Mouse (Mus musculus) C2C12 (cell line): ENCODE data around the gene Ier3. TPM values are rescaled to one million over a fixed set of nuclear protein-coding genes. Genes with fewer than 3 reads are reported as not detected.

Experiments used
- H3K27me3 ChIP-seq: one replicate; pipeline ENCODE4 v1.6.1; 2011; ENCODE audit not compliant: control insufficient read depth, insufficient read depth, insufficient read length
- H3K36me3 ChIP-seq: one replicate; pipeline ENCODE4 v1.6.1; 2011; ENCODE audit not compliant: control insufficient read depth, insufficient read depth
- H3K4me3 ChIP-seq: one replicate; pipeline ENCODE4 v1.5.1; 2011; ENCODE audit warnings: mild to moderate bottlenecking, control low read depth; ENCODE audit not compliant: poor library complexity, insufficient read depth, severe bottlenecking
- H3K79me2 ChIP-seq: one replicate; pipeline ENCODE4 v1.6.1; 2011; ENCODE audit not compliant: control insufficient read depth, insufficient read depth
- H3K79me3 ChIP-seq: one replicate; pipeline ENCODE4 v1.6.1; 2011; ENCODE audit warnings: low read depth, control low read depth
- H3ac ChIP-seq: one replicate; pipeline ENCODE3; 2011; ENCODE audit warnings: low read depth; ENCODE audit not compliant: control insufficient read depth, insufficient read length
- CEBPB ChIP-seq: IDR thresholded peaks from one replicate; pipeline ENCODE4 v1.6.1; 2011; ENCODE audit warnings: low read depth, mild to moderate bottlenecking, control low read depth, moderate library complexity
- CTCF ChIP-seq: IDR thresholded peaks from one replicate; pipeline ENCODE4 v1.5.1; 2011; ENCODE audit not compliant: control insufficient read depth, insufficient read depth, insufficient read length
- FOSL1 ChIP-seq: IDR thresholded peaks from one replicate; pipeline ENCODE4 v1.8.0; 2011; ENCODE audit warnings: mild to moderate bottlenecking, low read length; ENCODE audit not compliant: poor library complexity, insufficient read depth, severe bottlenecking
- MAX ChIP-seq: IDR thresholded peaks from one replicate; pipeline ENCODE4 v1.6.1; 2011; ENCODE audit warnings: mild to moderate bottlenecking, control low read depth
- MYOD1 ChIP-seq: IDR thresholded peaks from one replicate; pipeline ENCODE4 v1.6.1; 2011; ENCODE audit warnings: low read depth; ENCODE audit not compliant: control insufficient read depth, insufficient read length
- MYOG ChIP-seq: IDR thresholded peaks from one replicate; pipeline ENCODE4 v1.6.1; 2011; ENCODE audit not compliant: control insufficient read depth, insufficient read length; ENCODE audit errors: extremely low read depth
- USF1 ChIP-seq: IDR thresholded peaks from one replicate; pipeline ENCODE4 v1.6.1; 2011; ENCODE audit warnings: low read depth, mild to moderate bottlenecking, control low read depth, moderate library complexity
- polyA plus RNA-seq: library from polyadenylated mRNA; unstranded; fragments of >200 nt; fragmentation: generic; extraction: Trizol; gene quantifications from one replicate; pipeline ENCODE4 v1.2.1, GENCODE M21; 2012; ENCODE audit warnings: missing spikeins

The Ier3 gene
- polyA plus RNA-seq, 1 experiment, result 55.2 TPM

GRCm38 (mm10) chr17:35840561-35840960 is 19.1 kb downstream of the Ier3 start:
- Histone ChIP-seq H3K79me2 (peaks cover 51% of the 10 kb centered on the region), H3K36me3 (peaks cover 19% of the 10 kb centered on the region), H3ac (no peak overlapping the region), H3K79me3 (peaks cover 30% of the 10 kb centered on the region), H3K27me3 (no peaks in the 10 kb centered on the region), H3K4me3 (no peak overlapping the region)
- TF ChIP-seq USF1, result no peak
- TF ChIP-seq FOSL1, result no peak
- TF ChIP-seq MYOD1, result no peak
- no peak for TF ChIP-seq MYOG
- no peak for TF ChIP-seq MAX
- no peak for TF ChIP-seq CTCF
- no peak for TF ChIP-seq CEBPB

DNA sequence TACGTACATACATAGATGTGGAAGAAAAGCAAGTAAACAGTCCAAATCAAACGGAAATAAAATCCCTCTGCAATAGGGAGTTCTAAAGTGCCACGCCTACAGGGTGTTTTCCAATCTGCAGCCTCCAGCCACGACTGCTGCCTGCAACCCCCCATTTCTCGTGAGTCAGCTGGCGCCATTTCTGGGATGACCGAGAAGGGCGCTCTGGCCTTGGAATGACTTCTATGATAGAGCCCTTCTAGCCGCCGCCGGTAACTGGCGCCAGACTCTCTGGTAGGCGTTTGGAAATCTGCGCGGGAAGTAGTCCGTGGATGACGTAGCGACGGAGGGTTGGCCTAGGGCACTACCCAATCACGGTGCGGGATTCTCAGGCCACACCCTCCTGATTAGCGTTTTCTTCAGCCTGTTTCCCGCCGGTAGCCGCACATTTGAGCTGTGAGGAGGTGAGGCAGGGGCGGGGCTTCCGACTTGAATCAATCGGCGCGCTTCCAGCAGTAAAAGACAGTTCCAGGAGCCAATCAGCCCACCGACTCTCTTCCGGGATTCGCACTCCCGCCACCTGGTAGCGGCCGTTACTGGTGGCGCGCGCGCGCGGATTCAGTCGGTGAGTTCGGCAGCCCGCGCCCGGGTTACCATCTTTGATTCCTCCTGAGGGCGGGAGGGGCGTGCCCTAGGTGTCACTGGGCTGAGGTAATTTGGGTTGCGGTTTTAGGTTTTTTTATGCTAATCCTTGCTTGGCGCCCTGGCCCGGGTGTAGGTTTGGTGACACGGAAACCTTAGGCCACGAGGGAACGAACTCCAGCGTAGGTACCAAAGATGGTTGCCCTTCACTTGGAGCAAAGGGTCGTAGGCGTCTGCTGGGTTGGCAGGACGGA is 19.8 kb downstream of the Ier3 start, which contains the start of gene Mdc1:
Gene Mdc1 (plus strand): TSS at position 440 of the 875 bp plus-strand sequence.
- Histone ChIP-seq H3K79me3 (peaks cover 22% of the 10 kb centered on the region), H3K4me3 (peak within 1 kb of the TSS; percentile 44), H3K27me3 (no peaks in the 10 kb centered on the region), H3ac (peak within 1 kb of the TSS; percentile 57), H3K79me2 (peaks cover 44% of the 10 kb centered on the region), H3K36me3 (peaks cover 19% of the 10 kb centered on the region)
- TF ChIP-seq MAX (peak; percentile 52), USF1 (no peak), MYOG (no peak), CEBPB (peak; percentile 35), MYOD1 (peak; percentile 4)

DNA sequence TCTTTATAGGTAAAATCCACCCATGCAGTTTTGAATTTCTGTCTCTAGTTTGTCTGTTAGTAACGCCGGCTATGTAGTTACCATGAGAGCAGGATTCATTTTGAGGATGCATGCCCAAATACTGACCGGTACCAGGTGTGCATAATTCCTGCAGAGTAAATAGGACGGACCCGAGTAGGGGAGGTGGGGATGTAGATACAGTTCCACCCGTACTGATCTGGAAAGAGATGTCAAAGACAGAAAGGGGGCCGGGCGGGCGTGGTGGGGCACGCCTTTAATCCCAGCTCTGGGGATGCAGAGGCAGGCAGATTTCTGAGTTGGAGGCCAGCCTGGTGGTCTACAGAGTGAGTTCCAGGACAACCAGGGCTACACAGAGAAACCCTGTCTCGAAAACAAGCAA is 20.5 kb downstream of the Ier3 start:
- Histone ChIP-seq H3K79me2 (peaks cover 37% of the 10 kb centered on the region), H3K79me3 (peaks cover 16% of the 10 kb centered on the region), H3K27me3 (no peaks in the 10 kb centered on the region), H3ac (peak overlapping the region; percentile 57), H3K36me3 (peaks cover 20% of the 10 kb centered on the region), H3K4me3 (peak overlapping the region; percentile 44)
- TF ChIP-seq CEBPB (no peak), CTCF (no peak), MYOG (no peak), FOSL1 (no peak), MAX (no peak)

GRCm38 (mm10) chr17:35843514-35843913 is 22.0 kb downstream of the Ier3 start:
- no peak overlapping the region for H3K4me3 ChIP-seq

DNA sequence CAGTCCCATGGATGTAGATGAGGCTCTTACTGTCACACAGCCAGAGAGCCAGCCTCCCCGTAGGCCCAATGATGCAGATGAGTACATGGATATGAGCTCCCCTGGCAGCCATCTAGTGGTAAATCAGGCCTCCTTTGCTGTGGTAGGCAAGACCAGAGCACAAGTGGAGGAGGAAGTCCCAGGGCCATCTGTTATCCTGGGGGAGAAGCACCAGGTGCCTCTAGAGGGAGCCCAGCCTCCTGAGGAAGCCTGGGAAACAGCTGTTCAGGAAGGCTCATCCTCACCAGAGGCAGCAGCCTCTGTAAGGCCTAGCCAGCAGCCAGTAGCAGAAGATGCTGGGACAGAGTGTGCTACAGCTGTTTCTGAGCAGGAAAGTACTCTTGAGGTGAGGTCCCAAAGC is 26.6 kb downstream of the Ier3 start:
- H3K27me3 ChIP-seq, result no peaks in the 10 kb centered on the region
- peaks cover 77% of the 10 kb centered on the region for H3K36me3 ChIP-seq
- no peak overlapping the region for H3ac ChIP-seq
- no peaks in the 10 kb centered on the region for H3K79me3 ChIP-seq
- H3K79me2 ChIP-seq, result peaks cover under 1% of the 10 kb centered on the region
- H3K4me3 ChIP-seq, result no peak overlapping the region
- peak; percentile 8 for TF ChIP-seq CTCF
- no peak for TF ChIP-seq USF1

More at GRCm38 (mm10) chr17:35843514-35843913, 22.0 kb downstream of the Ier3 start:
- Histone ChIP-seq H3K27me3 (no peaks in the 10 kb centered on the region), H3K79me2 (peaks cover 25% of the 10 kb centered on the region), H3K79me3 (peaks cover 6% of the 10 kb centered on the region), H3K36me3 (peaks cover 35% of the 10 kb centered on the region), H3ac (no peak overlapping the region)
- TF ChIP-seq USF1 (no peak), MYOD1 (no peak), MAX (no peak), MYOG (no peak), CEBPB (no peak), FOSL1 (no peak), CTCF (no peak)

DNA sequence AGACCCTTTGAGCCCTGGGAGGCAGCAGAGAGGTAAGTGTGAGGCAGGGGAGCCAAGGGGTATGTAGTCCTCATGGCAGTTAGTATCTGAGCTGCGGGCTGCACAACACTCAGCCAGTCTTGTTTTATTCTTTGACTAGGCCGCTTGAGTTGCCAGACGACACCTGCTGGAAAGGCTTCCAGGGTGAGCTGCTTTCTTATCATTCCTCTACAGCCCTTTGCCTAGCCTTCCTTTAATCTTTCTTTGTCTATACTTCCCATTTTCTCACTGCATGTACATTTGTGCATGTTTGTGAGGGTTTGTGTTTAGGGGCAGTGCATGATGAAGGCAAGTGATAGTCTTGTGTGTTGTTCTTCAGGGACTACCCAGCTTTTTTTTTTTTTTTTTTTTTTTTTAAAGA is 29.5 kb downstream of the Ier3 start:
- H3K79me2 ChIP-seq, result no peaks in the 10 kb centered on the region
- H3K36me3 ChIP-seq, result peaks cover 79% of the 10 kb centered on the region
- no peaks in the 10 kb centered on the region for H3K27me3 ChIP-seq
- H3K4me3 ChIP-seq, result no peak overlapping the region
- TF ChIP-seq MYOG (no peak), MYOD1 (no peak), CTCF (no peak), USF1 (no peak), MAX (no peak), CEBPB (no peak), FOSL1 (no peak)
- H3K79me3 ChIP-seq, result no peaks in the 10 kb centered on the region
- no peak overlapping the region for H3ac ChIP-seq
